Mouse (Mus musculus): ENCODE measurements around the gene Spsb1.

Gene Spsb1

GRCm38 (mm10) chr4:149858097-149858496 is 96.7 kb downstream of the Spsb1 start:
- no peak for DNase-seq (ENCODE audit: low spot score in 2 of 2)

- no peak for DNase-seq (ENCODE audit: low spot score in 2 of 2)
Observed at GRCm38 (mm10) chr4:149857688-149858087, 97.2 kb downstream of the Spsb1 start.

DNA sequence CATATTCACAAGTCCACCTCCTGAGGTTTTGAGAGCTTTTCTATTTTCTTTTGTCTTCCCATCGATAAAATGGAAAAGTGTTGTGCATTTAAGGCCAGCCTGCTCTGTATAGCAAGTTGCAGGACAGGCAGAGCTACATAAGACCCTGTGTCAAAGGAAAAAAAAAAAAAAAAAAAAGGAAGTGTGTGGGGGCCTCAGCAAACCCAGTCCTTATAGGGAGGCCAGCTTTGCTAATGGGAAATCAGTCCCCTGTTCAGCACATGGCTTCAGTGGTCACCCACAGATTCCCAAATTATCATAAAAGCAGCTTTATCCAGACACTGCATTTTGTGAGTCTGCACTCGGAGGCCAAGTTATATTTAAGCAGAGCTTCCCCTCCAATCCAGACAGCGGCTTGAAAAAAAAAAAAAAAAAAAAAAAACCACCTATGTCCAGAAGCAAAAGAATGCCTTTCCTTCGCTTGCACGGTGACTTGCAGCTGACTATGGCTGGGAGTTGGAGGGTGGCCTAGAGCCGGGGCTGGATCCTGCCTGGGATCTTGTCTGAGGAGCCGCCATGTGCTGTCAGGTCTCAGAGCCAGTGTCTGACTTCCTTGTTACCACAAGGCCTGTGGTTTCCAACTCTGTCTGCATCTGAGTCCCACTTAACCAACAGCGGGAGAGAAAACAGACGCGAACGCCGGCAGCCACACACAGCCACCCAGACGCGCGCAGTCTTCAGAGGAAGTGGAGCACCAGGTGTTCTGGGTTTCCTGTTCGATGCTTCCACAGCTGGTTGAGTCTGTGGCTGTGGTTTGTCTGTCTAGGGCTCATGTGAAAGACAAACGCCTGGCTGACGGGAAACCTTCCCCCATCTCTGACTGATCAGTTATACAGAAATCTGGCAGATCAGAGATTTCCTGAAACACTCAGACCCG is 98.7 kb downstream of the Spsb1 start:
- no peak for DNase-seq (ENCODE audit: low spot score in 2 of 2)

- no peak for DNase-seq (ENCODE audit: low spot score in 2 of 2)
Observed at GRCm38 (mm10) chr4:149855180-149855891, 99.5 kb downstream of the Spsb1 start.

GRCm38 (mm10) chr4:149854770-149855169 is 100.1 kb downstream of the Spsb1 start:
- DNase-seq (ENCODE audit: low spot score in 2 of 2), result no peak

- DNase-seq (ENCODE audit: low spot score in 2 of 2), result no peak
Observed at GRCm38 (mm10) chr4:149854301-149854708, 100.5 kb downstream of the Spsb1 start.

- no peak for DNase-seq (ENCODE audit: low spot score in 2 of 2)
Observed at GRCm38 (mm10) chr4:149853698-149854284, 101.1 kb downstream of the Spsb1 start.

GRCm38 (mm10) chr4:149851554-149851953 is 103.3 kb downstream of the Spsb1 start:
- DNase-seq (ENCODE audit: low spot score in 2 of 2), result no peak

DNA sequence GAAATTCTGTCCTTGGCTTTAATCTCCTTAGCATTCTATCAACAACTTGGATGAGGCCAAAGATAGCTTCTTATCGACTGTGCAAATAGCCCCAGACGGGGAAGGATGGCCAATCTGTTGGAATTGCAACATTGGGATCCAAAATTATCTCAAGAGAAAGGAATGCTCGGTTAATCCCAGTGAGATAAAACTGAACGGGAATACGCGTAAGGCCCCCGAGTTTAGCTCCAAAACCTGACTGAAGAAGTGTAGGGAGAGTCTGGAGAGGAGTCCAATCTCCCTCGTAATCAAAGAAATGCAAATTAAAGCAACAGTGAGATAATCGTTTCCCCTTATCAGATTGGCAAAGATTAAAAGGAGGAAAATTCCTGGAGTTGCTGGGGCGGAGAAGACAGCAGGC is 104.2 kb downstream of the Spsb1 start:
- peak in 1 of 2 experiments; percentile 32 for DNase-seq (ENCODE audit: low spot score in 2 of 2)

GRCm38 (mm10) chr4:149850045-149850444 is 104.8 kb downstream of the Spsb1 start:
- no peak for DNase-seq (ENCODE audit: low spot score in 2 of 2)

DNA sequence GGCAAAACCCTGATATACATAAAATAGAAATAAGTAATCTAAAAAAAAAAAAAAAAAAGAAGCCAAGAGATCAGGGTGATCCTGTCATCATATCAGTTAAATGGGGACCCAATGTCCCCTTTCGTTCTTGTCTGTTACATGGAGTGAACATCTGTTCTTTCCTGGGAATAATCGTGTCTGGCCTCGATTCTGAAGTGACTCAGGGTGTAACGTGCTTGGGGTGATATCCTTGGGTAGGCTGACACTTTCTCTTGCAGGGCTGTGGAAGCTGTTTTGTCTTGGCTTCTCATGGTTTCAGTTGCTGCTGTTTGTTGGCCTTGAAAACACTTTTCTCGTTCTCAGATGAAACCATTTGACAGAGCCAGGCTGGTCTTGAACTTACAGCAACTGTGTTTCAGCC is 105.8 kb downstream of the Spsb1 start:
- DNase-seq (ENCODE audit: low spot score in 2 of 2), result no peak

DNA sequence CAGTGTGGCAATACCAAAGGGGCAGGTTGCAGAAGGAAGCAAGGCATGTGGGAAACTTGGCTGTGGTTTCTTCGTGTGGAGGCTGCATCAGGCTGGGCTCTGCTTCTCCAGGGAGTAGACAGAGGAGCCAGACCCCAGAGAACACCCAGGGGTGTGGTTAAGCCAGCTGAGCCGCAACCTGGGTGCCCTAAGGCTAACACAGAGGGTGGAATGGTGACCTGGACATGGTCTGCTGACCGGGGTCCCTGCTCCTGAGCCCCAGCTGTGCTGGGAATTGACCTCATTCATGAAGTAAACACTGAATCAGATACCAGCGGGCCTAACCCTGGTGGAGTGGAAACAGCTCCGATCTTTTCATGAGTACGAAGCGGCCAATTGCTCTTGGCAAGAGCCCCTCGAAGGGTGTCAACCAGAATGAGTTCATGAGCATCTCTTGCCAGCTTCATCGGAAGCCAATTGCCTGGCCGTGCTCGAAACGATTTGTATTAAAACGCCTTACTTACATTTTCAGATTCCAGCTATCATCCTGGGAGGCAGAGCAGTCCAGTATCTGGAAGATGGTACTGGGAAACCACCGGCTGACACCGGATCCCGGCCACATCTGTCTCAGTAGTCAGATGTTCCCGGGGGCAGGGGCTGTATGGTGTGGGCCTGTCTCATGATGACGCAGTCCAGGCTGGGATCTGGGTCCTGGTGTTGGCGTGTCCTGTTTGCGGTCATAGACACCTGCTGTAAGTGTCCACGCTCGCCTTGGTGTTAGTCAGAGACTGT is 107.8 kb downstream of the Spsb1 start:
- peak; percentile 16 to 58 for DNase-seq (ENCODE audit: low spot score in 2 of 2)

Measured in urinary bladder, adult 18-20 months (tissue).